Mouse (Mus musculus) spleen, adult 18-20 months (tissue): ENCODE measurements around the gene Pld4.

Source experiments
- DNase-seq, 2 experiments: peaks; one replicate each; pipeline ENCODE4 v3.0.0; 2022; ENCODE audit warnings: mixed read lengths in 2 of 2

Gene Pld4

DNA sequence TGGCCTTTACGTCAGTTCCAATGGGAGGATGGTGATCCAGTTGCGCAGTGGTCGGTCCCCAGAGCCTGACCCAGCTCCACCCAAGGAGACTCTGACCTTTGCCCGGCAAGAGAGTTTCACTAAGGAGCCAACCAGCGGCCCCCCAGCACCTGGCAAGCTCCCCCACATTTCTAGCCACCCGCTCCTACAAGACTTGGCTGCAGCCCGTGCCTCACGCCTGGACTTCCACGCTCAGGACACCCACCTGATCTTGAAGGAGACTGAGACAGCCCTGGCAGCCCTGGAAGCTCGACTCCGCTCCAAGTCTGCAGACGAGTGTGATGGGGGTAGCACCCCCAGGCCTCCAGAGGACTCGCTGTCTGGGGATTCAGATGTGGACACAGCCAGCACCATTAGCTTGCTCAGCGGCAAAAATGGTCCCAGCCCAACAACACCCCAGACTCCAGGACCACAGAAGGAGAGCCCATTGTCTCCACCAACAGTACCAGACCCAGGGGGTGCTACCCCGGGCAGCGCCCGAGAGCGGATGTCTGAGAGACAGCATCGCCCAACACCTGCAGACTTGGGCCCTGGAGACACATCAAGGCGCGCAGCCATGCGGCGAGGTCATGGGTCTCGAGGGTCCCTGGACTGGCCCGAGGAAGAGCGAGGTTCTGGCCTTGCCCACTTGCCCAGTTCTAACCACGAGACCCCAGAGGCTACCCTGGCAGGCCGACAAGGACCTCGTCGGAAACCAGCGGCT is 22.0 kb upstream of the Pld4 start:
- no peak for DNase-seq

- no peak for DNase-seq
Measured at GRCm38 (mm10) chr12:112739023-112739568, 21.4 kb upstream of the Pld4 start.

- DNase-seq: peak; percentile 8 to 21
Measured at GRCm38 (mm10) chr12:112742768-112743167, 17.7 kb upstream of the Pld4 start.

- DNase-seq: peak; percentile 63 to 82
Measured at GRCm38 (mm10) chr12:112743168-112743975, 17.1 kb upstream of the Pld4 start.

- DNase-seq: peak in 1 of 2 experiments; percentile 4
Measured at GRCm38 (mm10) chr12:112744211-112744610, 16.2 kb upstream of the Pld4 start.

DNA sequence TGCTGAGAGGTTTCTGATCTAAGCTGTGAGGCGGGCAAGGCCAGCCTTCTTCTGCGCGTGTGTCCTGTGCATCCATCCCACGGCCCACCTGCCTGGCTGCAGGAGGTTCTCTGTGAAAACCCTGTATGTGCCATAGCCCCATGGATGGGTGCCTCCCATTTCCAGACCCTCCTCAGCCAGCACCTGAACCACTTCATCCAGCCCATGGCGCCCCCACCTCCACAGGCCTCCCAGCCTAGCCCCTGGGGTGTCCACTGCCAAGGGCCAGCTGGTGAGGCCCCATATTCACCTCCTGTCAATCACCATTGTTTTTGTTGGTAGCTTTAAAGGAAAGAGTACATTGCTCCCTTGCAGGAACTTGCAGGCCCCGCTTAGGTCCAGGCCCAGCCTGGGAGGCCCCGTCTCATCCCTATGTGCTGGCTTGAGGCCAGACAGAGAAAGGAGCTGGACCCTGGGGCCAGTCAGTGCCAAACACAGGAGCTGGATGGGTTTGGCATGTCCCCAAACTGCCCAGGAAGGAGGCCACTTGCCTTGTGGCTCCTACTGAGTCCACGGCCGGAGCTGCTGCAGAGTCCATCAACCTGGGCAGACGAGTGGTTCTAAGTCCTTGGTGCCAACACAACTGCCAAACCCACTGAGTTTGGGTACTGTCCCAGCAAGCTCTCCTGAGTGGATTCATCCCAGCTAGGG is 15.4 kb upstream of the Pld4 start:
- DNase-seq: peak in 1 of 2 experiments; percentile 5

- no peak for DNase-seq
Measured at GRCm38 (mm10) chr12:112745716-112746115, 14.7 kb upstream of the Pld4 start.

- DNase-seq: no peak
Measured at GRCm38 (mm10) chr12:112746461-112746807, 14.0 kb upstream of the Pld4 start.

DNA sequence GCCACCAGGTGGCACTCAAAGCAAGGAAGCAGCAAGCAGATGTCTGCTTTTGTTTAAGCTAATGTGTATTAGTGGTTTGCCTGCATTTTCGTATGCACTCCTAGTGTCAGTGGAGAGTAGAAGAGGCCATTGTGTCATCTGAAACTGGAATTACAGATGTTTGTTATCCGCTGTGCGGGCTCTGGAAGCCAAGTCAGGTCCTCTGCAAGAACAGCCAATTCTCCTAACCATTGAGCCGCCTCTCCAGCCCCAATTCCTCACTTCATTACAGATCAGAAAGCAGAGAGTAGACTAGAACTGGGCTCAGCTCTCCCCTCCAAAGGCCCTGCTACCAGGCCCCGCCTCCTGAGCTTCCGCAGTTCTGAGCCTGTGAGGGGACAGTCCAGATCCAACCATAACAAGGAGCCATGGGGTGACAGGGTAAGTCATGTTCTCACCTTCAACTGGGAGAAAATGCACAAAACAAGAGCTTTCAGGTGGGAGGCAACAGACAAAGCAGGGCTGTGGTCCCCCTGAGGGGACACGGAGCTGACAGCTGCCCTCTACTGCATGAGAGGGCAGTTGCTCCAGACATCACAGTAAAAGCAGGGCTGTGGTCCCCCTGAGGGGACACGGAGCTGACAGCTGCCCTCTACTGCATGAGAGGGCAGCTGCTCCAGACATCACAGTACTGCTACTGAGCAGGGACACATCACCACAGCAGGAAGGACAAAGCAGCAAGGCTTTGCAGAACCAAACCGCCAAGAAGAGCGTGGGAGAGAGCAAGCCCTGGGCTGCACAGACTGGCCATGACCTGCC is 13.4 kb upstream of the Pld4 start:
- peak; percentile 3 to 49 for DNase-seq

- DNase-seq: peak in 1 of 2 experiments; percentile 3
Measured at GRCm38 (mm10) chr12:112747606-112747970, 12.9 kb upstream of the Pld4 start.

DNA sequence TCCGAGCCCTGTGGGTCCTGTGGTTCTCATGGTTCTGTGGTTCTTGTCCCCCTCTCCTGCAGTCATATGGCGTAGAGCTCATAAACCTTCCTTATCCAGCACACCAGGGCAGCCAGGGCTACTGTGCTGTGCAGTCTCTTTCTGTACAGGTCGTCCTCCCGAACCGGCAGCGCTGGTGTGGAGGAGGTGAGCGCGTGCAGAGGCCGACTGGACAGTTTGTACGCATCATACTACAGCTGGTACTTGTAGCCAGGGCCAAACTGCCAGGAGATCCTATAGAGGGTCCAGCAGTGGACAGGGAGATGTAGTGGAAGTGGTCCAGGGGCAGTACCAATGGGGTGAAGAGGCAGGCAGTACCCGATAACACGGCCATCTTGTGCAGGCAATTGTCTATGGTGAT is 9.5 kb upstream of the Pld4 start:
- DNase-seq: no peak

- DNase-seq: no peak
Measured at GRCm38 (mm10) chr12:112752399-112752798, 8.1 kb upstream of the Pld4 start.

GRCm38 (mm10) chr12:112755900-112756299 is 4.6 kb upstream of the Pld4 start:
- no peak for DNase-seq

GRCm38 (mm10) chr12:112757896-112758295 is 2.6 kb upstream of the Pld4 start:
- no peak for DNase-seq

GRCm38 (mm10) chr12:112759471-112759870 is 984 bp upstream of the Pld4 start:
- DNase-seq: no peak

- no peak for DNase-seq
Measured at GRCm38 (mm10) chr12:112761411-112761810, 956 bp downstream of the Pld4 start.

GRCm38 (mm10) chr12:112762018-112762417 is 1.6 kb downstream of the Pld4 start:
- DNase-seq: peak; percentile 58 to 59

- DNase-seq: no peak
Measured at GRCm38 (mm10) chr12:112763176-112763575, 2.7 kb downstream of the Pld4 start.

GRCm38 (mm10) chr12:112764141-112764540 is 3.7 kb downstream of the Pld4 start:
- no peak for DNase-seq

DNA sequence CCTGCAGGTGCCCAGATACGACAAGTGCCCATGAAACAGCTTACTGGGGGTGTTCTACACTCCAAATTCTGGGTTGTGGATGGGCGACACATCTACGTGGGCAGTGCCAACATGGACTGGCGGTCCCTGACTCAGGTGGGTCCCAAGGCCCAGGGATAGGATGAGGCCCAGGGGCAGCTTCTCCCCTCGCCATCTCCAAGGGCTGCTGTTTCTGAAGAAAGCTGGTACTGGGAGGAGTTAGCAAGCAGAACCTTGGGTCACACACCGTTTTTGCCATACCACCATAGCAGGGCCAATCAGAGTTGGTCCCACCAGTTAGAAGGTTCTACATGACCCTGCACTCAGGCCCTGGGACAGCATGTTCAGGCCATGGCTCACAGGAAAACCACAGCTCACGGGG is 4.5 kb downstream of the Pld4 start:
- DNase-seq: no peak

- DNase-seq: no peak
Measured at GRCm38 (mm10) chr12:112766586-112766985, 6.1 kb downstream of the Pld4 start.
